Mouse (Mus musculus) cerebellum, adult 9-10 months (tissue): Measurements from ENCODE around the gene Mark4.

ENCODE experiments used
- DNase-seq: peaks from one replicate; pipeline ENCODE4 v3.0.0; 2022

Gene Mark4

DNA sequence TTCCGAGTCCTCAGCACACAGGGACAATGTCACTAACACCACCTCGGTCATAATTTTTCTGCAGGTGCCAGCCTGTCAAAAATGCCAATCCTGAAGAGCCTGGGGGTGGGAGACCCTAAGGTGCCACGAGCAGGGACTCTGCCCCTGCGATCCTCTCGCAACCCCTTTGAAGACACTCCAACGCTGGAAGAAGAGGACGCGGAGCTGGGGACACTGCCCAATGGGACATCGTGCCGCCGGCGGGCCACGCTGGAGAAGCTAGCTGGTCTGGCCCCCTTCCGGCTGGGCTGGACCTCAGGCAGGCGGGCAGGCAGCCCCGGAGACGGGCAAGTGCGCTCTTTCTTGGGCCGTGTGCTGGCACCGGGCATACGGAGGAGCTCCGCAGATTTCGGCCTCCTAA, 10.8 kb upstream of the Mark4 start:
- no peak for DNase-seq

GRCm38 (mm10) chr7:19468279-19468678, 9.7 kb upstream of the Mark4 start:
- no peak for DNase-seq

DNA sequence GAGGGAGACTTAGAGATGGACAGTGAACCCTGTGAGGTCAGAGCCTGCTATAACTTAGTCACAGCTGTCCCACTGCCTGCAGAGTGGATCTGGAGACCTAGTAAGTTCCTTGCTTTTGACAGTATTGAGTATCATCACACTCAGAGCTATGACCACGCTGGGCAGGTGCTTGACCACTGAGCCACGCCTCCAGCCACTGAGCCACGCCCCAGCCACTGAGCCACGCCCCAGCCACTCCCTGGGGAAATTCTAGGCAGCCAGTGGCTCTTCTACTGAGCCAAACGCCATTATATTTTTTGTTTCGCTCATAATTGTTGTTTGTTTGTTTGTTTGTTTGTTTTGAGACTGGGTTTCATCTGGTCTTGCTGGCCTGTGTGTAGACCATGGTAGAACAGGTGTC, 9.0 kb upstream of the Mark4 start:
- no peak for DNase-seq

DNA sequence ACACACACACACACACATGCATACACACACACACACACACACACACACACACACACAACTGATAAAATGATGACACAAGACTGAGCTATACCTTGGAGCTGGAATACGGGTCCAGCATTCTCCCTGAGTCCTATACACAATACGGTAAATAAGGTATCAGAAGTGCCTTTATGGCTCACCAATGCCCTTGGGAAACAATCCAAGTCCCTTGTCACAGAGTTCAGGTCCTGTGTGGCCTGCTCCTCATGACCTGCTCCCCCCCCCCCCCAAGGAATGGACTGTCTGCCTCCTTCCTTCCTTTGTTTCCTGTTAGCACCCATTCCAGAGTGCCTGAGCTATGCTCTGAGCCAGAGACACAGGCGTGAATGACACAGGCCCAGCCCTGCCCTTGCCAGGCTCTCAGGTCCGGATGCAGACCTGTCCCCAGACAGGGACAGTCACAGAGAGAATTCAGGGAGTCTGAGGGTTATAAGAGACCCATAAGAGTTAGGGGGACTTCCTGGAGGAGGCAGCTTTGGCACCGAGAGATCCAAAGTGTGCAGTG, 8.1 kb upstream of the Mark4 start:
- DNase-seq = no peak

DNA sequence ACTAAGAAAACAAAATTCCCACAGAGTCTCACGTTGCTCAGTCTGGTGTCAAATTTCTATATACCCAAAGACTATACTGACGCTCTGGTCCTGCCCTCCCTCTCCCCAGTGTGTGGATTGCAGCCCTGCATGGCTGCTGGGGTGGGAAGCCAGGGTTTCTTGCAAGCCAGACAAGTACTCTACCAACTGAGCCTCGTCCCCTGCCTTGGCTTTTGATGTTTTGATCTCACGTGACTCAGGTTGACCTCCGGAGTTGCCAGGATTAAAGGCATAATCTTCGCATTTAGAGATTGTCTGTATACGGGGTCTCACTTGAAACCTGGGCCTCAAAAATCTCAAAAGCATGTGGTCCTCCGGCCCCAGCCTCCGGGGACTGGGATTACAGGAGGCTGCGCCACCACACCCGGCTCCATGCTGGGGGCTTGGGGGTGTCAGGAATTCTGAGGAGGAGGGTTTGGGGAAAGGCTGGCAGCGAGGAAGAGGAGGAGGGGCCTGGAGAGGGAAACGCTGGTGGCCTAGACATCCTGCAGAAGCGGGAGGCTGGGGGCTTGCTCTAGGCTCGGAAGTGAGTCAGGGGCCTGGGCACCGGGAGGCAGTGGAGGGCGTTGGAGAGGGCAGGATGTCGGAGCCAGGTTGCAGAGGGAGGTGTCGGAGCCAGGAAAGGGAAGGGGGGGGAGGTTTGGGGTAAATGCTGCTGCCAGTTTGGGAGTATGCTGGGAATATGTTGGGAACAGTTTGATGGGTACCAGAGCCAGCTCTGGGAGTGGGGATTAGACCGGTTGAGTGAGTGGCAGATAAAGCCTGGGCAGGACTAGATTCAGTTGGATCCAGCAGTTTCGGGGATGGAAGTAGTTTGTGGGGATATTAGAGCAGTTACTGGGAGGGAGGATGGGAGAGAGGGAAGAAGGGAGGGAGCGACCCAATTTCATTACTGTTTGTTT, 6.0 kb upstream of the Mark4 start:
- DNase-seq = no peak

GRCm38 (mm10) chr7:19462884-19463381, 4.3 kb upstream of the Mark4 start, which contains the start of gene Exoc3l2:
Gene Exoc3l2, plus strand, starts transcription at chr7:19463331.
- DNase-seq = no peak

GRCm38 (mm10) chr7:19462443-19462842, 3.8 kb upstream of the Mark4 start:
- no peak for DNase-seq

DNA sequence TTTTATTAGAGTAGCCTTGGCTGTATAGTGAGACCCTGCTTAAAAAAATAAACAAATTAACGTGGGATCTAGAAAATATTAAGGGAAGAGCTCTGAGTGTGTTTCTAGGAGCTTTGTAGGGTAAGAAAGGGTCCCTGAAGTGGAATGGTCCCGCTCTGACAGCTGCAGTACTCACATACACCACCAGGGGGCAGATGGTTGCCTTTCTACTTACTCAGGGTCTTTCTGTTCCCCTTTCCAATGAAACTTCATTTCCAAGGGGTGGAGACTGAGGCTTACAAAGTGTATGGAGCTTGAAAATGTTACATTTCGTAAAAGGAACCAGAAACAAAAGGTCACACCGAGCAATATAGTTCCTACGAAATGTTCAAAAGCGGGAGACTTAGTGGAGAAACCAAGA, 2.9 kb upstream of the Mark4 start:
- peak; percentile 75 for DNase-seq

DNA sequence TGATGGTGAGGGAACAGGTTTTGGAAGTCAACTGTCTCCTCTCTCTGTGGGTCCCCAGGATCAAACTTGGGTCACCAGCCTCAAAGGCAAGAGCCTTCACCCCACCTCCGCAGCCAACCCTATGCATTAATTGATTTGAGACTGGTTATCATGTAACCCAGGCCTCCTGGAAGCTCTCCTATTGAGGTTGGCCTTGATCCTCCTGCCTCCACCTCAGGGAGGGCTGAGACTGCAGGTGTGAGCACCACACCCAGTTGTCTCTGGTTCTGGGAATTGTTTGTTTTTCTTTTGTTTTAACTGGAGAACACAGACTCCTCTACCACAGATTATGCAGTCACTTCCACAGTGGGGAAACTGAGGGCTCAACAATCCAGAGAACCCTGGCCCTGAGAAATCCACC, 1.9 kb upstream of the Mark4 start:
- DNase-seq = no peak

DNA sequence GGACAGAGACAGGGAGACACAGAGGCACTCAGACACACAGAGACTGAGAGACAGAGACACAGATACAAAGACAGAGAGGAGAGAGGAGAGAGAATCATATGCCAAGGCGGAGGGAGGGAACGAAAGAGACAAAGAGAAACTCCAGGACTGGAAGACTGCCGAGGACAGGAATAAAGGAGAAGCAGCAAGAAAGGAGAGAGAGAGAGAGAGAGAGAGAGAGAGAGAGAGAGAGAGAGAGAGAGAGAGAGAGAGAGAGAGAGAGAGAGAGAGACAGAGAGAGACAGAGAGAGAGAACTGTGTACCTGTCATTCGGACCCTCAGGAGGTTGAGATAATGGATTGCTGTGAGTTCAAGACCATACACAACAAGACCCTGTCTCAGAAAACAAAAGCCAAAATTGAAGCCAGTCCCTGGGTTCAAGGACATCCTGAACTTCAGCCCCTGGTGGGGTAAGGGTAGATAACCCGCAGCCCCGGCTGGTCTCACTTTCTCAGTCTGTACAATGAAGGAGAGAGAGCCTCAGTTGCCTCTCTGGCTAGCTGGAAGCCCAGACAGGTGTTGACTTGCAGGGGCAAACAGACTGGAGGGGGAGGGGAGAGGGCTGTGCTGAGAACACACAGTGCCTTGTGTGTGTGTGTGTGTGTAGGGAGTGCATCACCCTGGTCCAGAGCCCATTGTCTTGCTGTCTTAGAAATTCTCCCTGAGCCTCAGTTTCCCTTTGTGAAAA, 686 bp upstream of the Mark4 start:
- peak; percentile 39 for DNase-seq

DNA sequence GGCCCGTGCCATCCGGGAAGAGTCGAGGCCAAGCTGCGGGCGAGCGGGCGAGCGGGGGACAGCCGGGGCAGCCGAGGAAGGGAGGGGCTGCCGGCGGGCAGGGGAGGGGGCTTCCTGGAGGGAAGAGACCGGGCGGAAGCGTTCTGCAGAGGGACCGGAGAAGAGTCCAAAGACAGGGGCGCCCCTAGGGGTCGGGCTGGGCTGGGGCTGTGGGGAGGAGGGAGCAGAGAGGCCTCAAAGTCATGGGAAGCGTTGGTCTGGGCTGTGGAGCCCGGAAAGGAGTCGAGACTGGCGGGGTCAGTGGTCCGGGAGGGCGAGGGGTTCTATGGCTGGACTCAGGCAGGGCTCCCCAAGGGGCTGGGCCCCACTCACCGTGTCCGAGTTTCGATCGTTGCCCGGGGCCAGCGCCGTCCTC, 542 bp downstream of the Mark4 start:
- DNase-seq = peak; percentile 53

DNA sequence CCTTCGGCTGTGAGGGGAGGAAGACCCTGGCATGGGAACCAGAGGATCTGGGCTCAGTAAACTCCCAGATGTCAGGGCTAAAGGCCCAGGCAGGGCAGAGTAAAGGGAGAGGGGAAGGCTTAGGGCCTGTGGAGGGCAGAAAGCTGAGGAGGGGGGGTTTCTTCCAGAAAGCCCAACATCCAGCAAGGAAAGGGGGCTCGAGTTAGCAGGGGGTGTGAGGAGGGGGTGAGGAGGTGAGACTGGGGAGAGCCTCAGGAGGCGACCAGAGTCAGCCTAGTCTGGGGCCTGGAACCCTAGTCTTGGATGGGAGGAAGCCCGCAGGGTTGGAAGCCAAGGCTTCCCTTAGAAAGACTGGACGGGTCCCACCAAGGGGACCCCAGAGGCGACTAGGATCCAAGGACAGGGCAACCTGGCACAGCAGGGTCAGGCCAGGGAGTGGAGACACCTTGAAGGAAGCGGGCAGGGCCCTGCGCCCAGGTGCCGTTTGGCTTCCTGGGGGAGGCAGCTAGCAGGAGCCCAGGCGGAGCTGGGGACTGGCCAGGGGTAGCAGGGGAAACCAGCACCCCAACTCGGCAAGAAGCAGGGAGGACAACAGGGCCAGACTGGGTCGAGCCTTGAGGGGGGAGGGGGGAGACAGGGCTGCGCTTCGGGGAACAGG, 1.1 kb downstream of the Mark4 start:
- peak; percentile 52 for DNase-seq

- DNase-seq = no peak
Observed at GRCm38 (mm10) chr7:19456628-19457027, 2.0 kb downstream of the Mark4 start.

DNA sequence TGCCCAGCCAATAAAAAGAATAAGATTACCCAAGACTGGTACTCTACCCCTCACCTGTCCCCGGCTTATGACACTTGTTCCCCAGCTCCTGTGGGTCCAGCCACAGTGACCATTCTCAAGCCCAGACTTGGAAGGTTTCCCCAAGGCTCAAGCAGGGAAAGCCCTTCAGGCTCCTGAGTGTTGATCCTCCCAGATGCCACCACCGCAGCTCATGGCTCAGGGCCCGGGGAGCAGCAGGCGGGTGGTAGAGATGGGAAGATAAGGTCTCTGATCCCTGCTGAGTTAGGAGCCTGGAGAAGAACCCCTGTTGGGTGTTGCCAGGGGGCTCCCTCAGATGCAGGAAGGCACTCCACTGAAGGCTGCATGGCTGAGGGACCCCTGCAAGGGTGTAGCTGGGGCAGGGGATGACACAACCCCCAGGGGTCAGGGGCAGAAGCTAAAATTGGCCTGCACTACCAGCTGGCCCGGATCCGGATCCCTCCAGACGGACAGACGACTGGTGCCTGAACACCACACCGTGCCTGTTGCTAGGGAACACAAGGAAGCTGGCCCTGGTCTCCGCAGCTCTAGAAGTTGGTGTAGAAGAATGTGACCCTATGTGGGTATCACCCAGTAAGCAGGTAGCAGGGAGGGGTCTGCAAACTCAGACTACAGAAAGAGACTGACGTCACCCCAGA, 2.7 kb downstream of the Mark4 start:
- peak; percentile 41 for DNase-seq

DNA sequence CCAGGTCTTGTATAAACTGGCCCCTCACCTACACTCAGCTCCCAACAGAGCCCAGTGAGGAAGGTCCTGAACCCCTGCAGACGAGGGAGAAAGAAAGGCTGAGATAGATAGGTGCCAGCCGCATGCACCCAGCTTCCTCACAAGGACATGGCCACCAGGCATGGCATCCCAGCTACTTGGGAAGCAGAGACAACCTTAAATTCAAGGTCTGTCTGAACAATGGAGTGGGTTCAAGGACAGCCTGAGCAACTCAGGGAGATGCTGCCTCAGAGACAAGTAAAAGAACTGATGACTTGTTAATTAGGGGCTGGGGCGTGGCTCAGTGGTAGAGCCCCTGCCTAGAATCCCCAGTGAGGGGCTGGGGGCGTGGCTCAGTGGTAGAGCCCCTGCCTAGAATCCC, 3.4 kb downstream of the Mark4 start:
- DNase-seq = no peak

DNA sequence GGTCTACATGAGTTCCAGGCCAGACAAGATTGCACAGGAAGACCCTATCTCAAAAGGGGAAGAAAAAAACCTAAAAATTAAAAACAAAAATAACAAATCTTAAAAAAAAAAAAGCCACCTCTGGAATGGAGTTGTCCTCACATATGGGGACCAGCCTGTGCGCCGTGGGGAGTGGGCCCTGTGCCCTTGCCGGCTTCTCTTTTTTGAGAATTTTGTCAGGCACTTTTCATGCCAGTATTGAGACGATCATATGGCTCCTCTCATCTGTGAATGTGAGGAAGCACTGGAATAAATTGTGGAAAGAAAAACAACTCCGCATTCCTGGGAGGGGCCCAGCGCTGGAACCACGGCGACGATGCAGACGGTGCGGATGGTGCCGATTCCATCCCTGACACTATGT, 9.5 kb downstream of the Mark4 start:
- DNase-seq = no peak

- peak; percentile 68 for DNase-seq
Observed at GRCm38 (mm10) chr7:19447689-19448088, 10.9 kb downstream of the Mark4 start.

DNA sequence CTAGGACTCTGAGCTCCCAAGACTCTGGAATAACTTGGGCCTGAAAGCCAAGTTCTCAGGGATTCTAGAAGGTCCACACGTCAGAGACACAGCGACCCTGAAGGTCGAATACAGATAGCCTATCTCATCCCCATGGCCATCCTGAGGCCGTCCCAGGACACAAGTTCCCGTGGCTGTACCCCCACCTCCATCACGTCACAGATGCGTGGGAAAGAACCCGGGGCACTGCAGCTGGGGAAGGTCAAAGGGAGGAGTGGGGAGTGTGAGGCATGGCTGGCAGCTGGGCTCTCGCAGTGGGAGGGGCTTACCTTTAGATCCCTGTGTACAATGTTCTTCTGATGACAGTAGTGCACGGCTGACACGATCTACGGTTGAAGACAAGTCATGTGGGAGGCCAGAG, 13.8 kb downstream of the Mark4 start:
- DNase-seq = no peak

GRCm38 (mm10) chr7:19443344-19443743, 15.3 kb downstream of the Mark4 start:
- DNase-seq = peak; percentile 92

GRCm38 (mm10) chr7:19441448-19442091, 17.1 kb downstream of the Mark4 start:
- no peak for DNase-seq

DNA sequence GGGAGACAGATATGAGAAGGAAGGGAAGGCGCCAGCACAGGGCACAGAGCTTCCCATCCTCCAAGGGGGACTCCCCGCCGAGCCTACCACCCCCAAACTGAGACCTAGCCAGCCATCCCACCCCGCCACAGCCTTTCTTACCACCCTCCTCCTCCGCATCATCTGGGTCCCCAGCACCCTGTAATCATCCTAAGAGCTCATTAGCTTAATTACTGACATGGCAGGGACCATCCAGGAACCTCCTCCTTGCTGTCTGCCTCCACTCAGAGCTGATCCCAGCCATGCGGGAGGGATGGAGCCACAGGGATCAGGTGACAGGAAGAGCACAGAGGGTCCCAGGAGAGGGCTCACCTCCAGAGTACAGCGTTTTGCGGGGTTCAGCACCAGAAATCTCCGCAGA, 21.6 kb downstream of the Mark4 start:
- no peak for DNase-seq

GRCm38 (mm10) chr7:19436276-19436675, 22.3 kb downstream of the Mark4 start:
- DNase-seq = no peak
